In genomic region chr1:133924141-133924875, GRCm38 (mm10) we compare ENCODE assay signal across 9 mouse cellular contexts. TPM values are rescaled to one million over a fixed set of nuclear protein-coding genes. Genes with fewer than 3 reads are reported as not detected.
DNase-seq lines count a peak whose midpoint lies in the region; ATAC-seq and TF ChIP-seq lines count a peak whose summit lies in the region.
"Had no signal": no experiment of that assay in that cellular context is flagged by ENCODE, and none has a peak within 500 bp of the region (broad histone marks: within the 10 kb centered on the region; RNA-seq: fewer than 3 reads in every experiment).

No protein-coding gene starts in this region.

- H3K36me3 ChIP-seq in CH12.LX (replicated peaks in 1 of 2; ENCODE audit: control insufficient read depth in 1 of 2, insufficient read depth in 1 of 2, low read length in 1 of 2), result no peaks in the 10 kb centered on the region
- no peaks in the 10 kb centered on the region for H3K36me3 ChIP-seq in forebrain, embryonic 12.5 days (replicated peaks)
- H3K36me3 ChIP-seq in liver, embryonic 13.5 days, result no peaks in the 10 kb centered on the region

- dilution Hi-C loops in CH12.LX (cut with MboI; ENCODE audit: extremely low pct_ligation_motif_present, extremely low pct_unique_long_range_greater_than_20kb, low sequenced_read_pairs), result no loop called here

- H3K27me3 ChIP-seq in CH12.LX (replicated peaks), result peaks cover 72% of the 10 kb centered on the region
- H3K27me3 ChIP-seq in forebrain, embryonic 12.5 days, result peaks cover 8% of the 10 kb centered on the region; the same call in 1 of the 2 replicates
- no peaks in the 10 kb centered on the region for H3K27me3 ChIP-seq in liver, embryonic 13.5 days

- no peak overlapping the region for H3K27ac ChIP-seq in CH12.LX (ENCODE audit: insufficient read depth, low read depth)
- no peak overlapping the region for H3K27ac ChIP-seq in forebrain, embryonic 12.5 days
- no peak overlapping the region for H3K27ac ChIP-seq in liver, embryonic 13.5 days
- H3K27ac ChIP-seq: macrophage had no signal

- H3K9ac ChIP-seq in CH12.LX (ENCODE audit: insufficient read depth, low read depth), result no peak overlapping the region
- H3K9ac ChIP-seq in forebrain, embryonic 12.5 days, result no peak overlapping the region
- no peak overlapping the region for H3K9ac ChIP-seq in liver, embryonic 13.5 days

- no peak for TF ChIP-seq EP300 in CH12.LX (IDR thresholded peaks at IDR 0.05; ENCODE audit: low read length)

- no peak; the same call in 1 of the 2 replicates for TF ChIP-seq RAD21 in CH12.LX (IDR thresholded peaks at IDR 0.05; ENCODE audit: low read depth, low read length)

- H3K4me2 ChIP-seq in CH12.LX (ENCODE audit: insufficient read depth, low read depth, poor library complexity, severe bottlenecking), result no peak overlapping the region
- no peak overlapping the region; the same call in 1 of the 2 replicates for H3K4me2 ChIP-seq in forebrain, embryonic 12.5 days
- H3K4me2 ChIP-seq in liver, embryonic 13.5 days, result no peak overlapping the region

- H3K4me1 ChIP-seq in CH12.LX (ENCODE audit: control insufficient read depth in 1 of 2, insufficient read depth in 2 of 2), result no peaks in the 10 kb centered on the region
- peaks cover 25% of the 10 kb centered on the region for H3K4me1 ChIP-seq in forebrain, embryonic 12.5 days
- H3K4me1 ChIP-seq in liver, embryonic 13.5 days (replicated peaks), result peaks cover 12% of the 10 kb centered on the region

- H3K79me2 ChIP-seq in CH12.LX (replicated peaks; ENCODE audit: control insufficient read depth, extremely low read depth, insufficient read depth, poor library complexity, severe bottlenecking), result no peaks in the 10 kb centered on the region

- H3K9me3 ChIP-seq in CH12.LX (replicated peaks; ENCODE audit: low read length), result peaks cover 8% of the 10 kb centered on the region
- no peaks in the 10 kb centered on the region for H3K9me3 ChIP-seq in forebrain, embryonic 12.5 days
- no peaks in the 10 kb centered on the region for H3K9me3 ChIP-seq in liver, embryonic 13.5 days (replicated peaks)

- TF ChIP-seq CTCF in CH12.LX (conservative IDR thresholded peaks at IDR 0.05 in 1 of 2, IDR thresholded peaks at IDR 0.05 in 1 of 2; ENCODE audit: low read depth in 2 of 2, low read length in 2 of 2), result peak in 1 of 2 experiments; percentile 38; a peak in 2 of 4 replicates

- ATAC-seq in forebrain, embryonic 12.5 days (ENCODE audit: low FRiP score), result 0 out of 2 replicates have a peak, but pooled peaks have one; percentile 23
- ATAC-seq in liver, embryonic 13.5 days (ENCODE audit: low read depth), result 0 out of 2 replicates have a peak, but pooled peaks have one; percentile 41

- 26% methylated on average over 7 of the region's 7 CpGs for WGBS in forebrain, embryonic 12.5 days
- WGBS in liver, embryonic 13.5 days (ENCODE audit: insufficient replicate concordance), result 43% methylated on average over 7 of the region's 7 CpGs

- in situ Hi-C loops in CH12.LX (cut with MboI; ENCODE audit: low pct_ligation_motif_present, low pct_unique_long_range_greater_than_20kb, low sequenced_read_pairs), result loop anchor here (25.0 kb wide), 1 partner anchor 388 kb away; no protein-coding TSS in a partner anchor

- DNase-seq in cerebellum, postnatal 10 days, result peak; percentile 31 to 47
- DNase-seq in cerebellum, postnatal 36 days, result no peak
- peak; percentile 24 for DNase-seq in CH12.LX (ENCODE audit: extremely low read depth)
- no peak for DNase-seq in liver, embryonic 13.5 days
- DNase-seq in telencephalon, adult 2 months (ENCODE audit: low read depth, low spot score), result peak; percentile 49
- no peak for DNase-seq in adrenal gland, postnatal 14 days
- DNase-seq in natural killer cell, adult 2 months (ENCODE audit: low spot score in 2 of 2), result no peak

- no peak for TF ChIP-seq POLR2A in CH12.LX (IDR thresholded peaks at IDR 0.05; ENCODE audit: low read depth, low read length)

- H3K4me3 ChIP-seq in CH12.LX (replicated peaks in 1 of 3; ENCODE audit: low read depth in 2 of 3, low read length in 2 of 3, poor library complexity in 1 of 3), result no peak overlapping the region
- no peak overlapping the region for H3K4me3 ChIP-seq in forebrain, embryonic 12.5 days (replicated peaks)
- no peak overlapping the region for H3K4me3 ChIP-seq in liver, embryonic 13.5 days (replicated peaks)

TF ChIP-seq in CH12.LX, 34 proteins besides CTCF, POLR2A, EP300 and RAD21:
- TF ChIP-seq NRF1 (IDR thresholded peaks at IDR 0.05; ENCODE audit: low read depth, low read length) (peak; percentile 51), MYC (IDR thresholded peaks at IDR 0.05; ENCODE audit: low read depth, low read length) (no peak), HCFC1 (IDR thresholded peaks at IDR 0.05; ENCODE audit: low read depth, low read length) (peak; percentile 80)

RNA-seq across cellular contexts. Expression of gene Prelp, which starts 3.1 kb away (rescaled TPM):
- total RNA-seq in CH12.LX (2012; rRNA removed) (not detected in 2 replicates), CH12.LX (2014; rRNA removed) (not detected in 2 replicates)
- not detected in 2 replicates for polyA plus RNA-seq in CH12.LX (2012; ENCODE audit: insufficient read length, low read depth)
- polyA plus RNA-seq in forebrain, embryonic 12.5 days (2016; fragmentation: Nextera tagmentation; extraction: Ambion mirVana), result 2.0 and 2.1 TPM in 2 replicates
- 1.7 and 2.6 TPM in 2 replicates for polyA plus RNA-seq in liver, embryonic 13.5 days (2015; fragmentation: Nextera tagmentation; extraction: Ambion mirVana)
- 100 and 111 TPM in 2 replicates for total RNA-seq in adrenal gland, postnatal 14 days (2021)

RNA-seq across cellular contexts. Expression of gene Optc, which starts 16.5 kb away (rescaled TPM):
- total RNA-seq in CH12.LX (2012; rRNA removed) (not detected in 2 replicates), CH12.LX (2014; rRNA removed) (not detected in 2 replicates)
- polyA plus RNA-seq in CH12.LX (2012; ENCODE audit: insufficient read length, low read depth), result not detected in 2 replicates
- polyA plus RNA-seq in forebrain, embryonic 12.5 days (2016; fragmentation: Nextera tagmentation; extraction: Ambion mirVana), result 2.6 and 3.2 TPM in 2 replicates
- 0.07 and 0.22 TPM in 2 replicates for polyA plus RNA-seq in liver, embryonic 13.5 days (2015; fragmentation: Nextera tagmentation; extraction: Ambion mirVana)
- 1.2 and 2.1 TPM in 2 replicates for total RNA-seq in adrenal gland, postnatal 14 days (2021)
- polyA plus RNA-seq: macrophage had no signal

Comparison
In these comparisons a context has a peak if more than half of its experiments do, and no peak if none do; other contexts are left out.
1. DNase-seq: peak in cerebellum, postnatal 10 days (2 of 2), CH12.LX (single experiment) and telencephalon, adult 2 months (single experiment); none in cerebellum, postnatal 36 days (0 of 2), liver, embryonic 13.5 days (single experiment), adrenal gland, postnatal 14 days (single experiment) and natural killer cell, adult 2 months (0 of 2).